Mouse (Mus musculus): ENCODE results near the gene Hmx2. TPM values are rescaled to one million over a fixed set of nuclear protein-coding genes. Genes with fewer than 3 reads are reported as not detected.

The Hmx2 gene
- polyA plus RNA-seq, 1 experiment from 2014 or later = not detected

GRCm38 (mm10) chr7:131559986-131560696, 11.6 kb downstream of the Hmx2 start, which contains the start of gene Bub3:
TSS of gene Bub3 (plus strand) at chr7:131560222.
- WGBS = under 1% methylated on average over 45 of the region's 51 CpGs
- Histone ChIP-seq H3K4me3 (peak within 1 kb of the TSS; percentile 63), H3K9me3 (no peaks in the 10 kb centered on the region), H3K27ac (peak within 1 kb of the TSS; percentile 89), H3K9ac (peak within 1 kb of the TSS; percentile 56), H3K4me1 (peaks cover 29% of the 10 kb centered on the region), H3K36me3 (peaks cover 30% of the 10 kb centered on the region), H3K27me3 (peaks cover 42% of the 10 kb centered on the region), H3K4me2 (peak within 1 kb of the TSS; percentile 53)
- peak; percentile 94 for ATAC-seq (ENCODE audit: insufficient number of reproducible peaks, low FRiP score, low TSS enrichment, low read depth)

DNA sequence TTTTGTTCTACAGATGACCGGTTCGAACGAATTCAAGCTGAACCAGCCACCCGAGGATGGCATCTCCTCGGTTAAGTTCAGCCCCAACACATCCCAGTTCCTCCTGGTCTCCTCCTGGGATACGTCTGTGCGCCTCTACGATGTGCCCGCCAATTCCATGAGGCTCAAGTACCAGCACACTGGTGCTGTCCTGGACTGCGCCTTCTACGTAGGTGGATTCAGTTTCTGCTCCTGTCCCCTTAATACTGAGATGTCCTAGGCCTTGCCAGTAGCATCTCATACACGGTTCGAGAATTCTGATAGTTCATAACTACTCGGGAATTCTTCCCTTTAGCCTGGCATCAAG, 12.1 kb downstream of the Hmx2 start:
- Histone ChIP-seq H3K4me1 (peaks cover 24% of the 10 kb centered on the region), H3K4me3 (peak overlapping the region; percentile 63), H3K9me3 (no peaks in the 10 kb centered on the region), H3K4me2 (peak overlapping the region; percentile 53), H3K27me3 (peaks cover 37% of the 10 kb centered on the region), H3K27ac (peak overlapping the region; percentile 89), H3K36me3 (peaks cover 32% of the 10 kb centered on the region), H3K9ac (peak overlapping the region; percentile 56)
- under 1% methylated on average over 14 of the region's 14 CpGs for WGBS
- 0 out of 2 replicates have a peak, but pooled peaks have one; percentile 12 for ATAC-seq (ENCODE audit: insufficient number of reproducible peaks, low FRiP score, low TSS enrichment, low read depth)

DNA sequence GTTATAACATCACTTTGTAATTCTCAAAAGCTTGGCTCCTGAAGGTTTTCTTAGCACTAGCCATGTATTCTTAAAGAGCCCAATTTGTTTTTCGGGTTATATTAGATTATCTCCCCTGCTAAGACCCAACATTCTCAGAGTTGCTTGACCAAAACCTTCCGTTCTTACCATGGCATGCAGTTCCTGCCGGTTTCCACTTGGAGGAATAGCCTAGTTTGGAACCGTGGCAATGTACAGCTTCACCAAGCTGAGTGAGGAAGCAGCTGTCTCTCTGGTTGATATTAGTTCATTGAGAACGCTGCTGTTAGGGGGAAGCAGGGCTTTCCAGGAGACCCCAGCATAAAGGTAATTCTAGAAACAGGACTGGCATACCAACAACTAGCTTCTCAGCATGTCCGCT, 26.7 kb downstream of the Hmx2 start:
- WGBS = 76% methylated on average over 6 of the region's 6 CpGs
- no peak for ATAC-seq (ENCODE audit: insufficient number of reproducible peaks, low FRiP score, low TSS enrichment, low read depth)
- H3K4me3 ChIP-seq = no peak overlapping the region
- no peak overlapping the region for H3K27ac ChIP-seq
- peaks cover 35% of the 10 kb centered on the region for H3K36me3 ChIP-seq
- no peaks in the 10 kb centered on the region for H3K4me1 ChIP-seq
- H3K4me2 ChIP-seq = no peak overlapping the region
- H3K9me3 ChIP-seq = no peaks in the 10 kb centered on the region
- no peak overlapping the region for H3K9ac ChIP-seq
- H3K27me3 ChIP-seq = no peaks in the 10 kb centered on the region

DNA sequence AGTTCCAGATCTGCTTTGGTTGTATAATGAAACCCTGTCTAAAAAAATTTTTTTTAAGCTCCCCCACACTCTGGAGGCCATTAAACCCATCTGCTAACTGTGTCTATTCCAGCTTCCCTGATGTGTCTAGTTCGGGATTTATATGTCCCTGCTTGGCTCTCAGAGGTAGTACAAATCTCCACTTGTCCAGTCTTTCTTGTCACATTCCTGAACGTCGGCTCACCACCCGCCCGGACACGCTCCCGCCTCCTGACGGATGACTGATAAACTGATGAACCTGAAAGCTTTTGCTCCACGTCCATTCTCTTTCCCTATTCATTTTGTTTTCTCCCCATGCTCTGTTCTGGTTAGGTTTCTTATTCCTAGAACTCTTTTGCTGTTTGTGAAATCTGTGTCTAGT, 33.6 kb downstream of the Hmx2 start:
- Histone ChIP-seq H3K36me3 (no peaks in the 10 kb centered on the region), H3K4me2 (no peak overlapping the region), H3K9me3 (no peaks in the 10 kb centered on the region), H3K9ac (no peak overlapping the region), H3K4me1 (no peaks in the 10 kb centered on the region), H3K27me3 (no peaks in the 10 kb centered on the region), H3K27ac (no peak overlapping the region), H3K4me3 (no peak overlapping the region)
- WGBS = 48% methylated on average over 9 of the region's 9 CpGs
- ATAC-seq (ENCODE audit: insufficient number of reproducible peaks, low FRiP score, low TSS enrichment, low read depth) = no peak

DNA sequence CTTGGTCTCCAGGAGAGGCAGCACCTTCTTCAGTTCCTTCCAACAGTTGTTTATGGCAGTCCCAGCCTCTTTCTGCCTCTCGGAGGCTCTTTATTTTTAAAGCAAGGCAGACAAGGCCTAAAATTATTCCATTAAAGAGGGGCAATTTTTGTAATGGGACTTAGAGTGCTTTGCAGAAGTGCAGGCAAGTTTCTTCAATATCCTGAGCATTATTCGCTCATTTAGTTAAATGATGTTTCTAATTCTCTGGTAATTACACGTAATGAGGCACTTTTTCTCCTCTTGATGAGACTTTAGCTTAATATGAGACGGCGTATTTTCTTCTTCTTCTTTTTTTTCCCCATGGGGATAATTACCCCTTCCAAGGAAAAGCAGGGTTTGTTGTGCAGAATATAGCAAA, 37.0 kb downstream of the Hmx2 start:
- Histone ChIP-seq H3K9me3 (no peaks in the 10 kb centered on the region), H3K9ac (no peak overlapping the region), H3K36me3 (no peaks in the 10 kb centered on the region), H3K27ac (no peak overlapping the region), H3K4me3 (no peak overlapping the region), H3K4me2 (no peak overlapping the region), H3K4me1 (no peaks in the 10 kb centered on the region), H3K27me3 (no peaks in the 10 kb centered on the region)
- WGBS = 62% methylated on average over 5 of the region's 5 CpGs
- no peak for ATAC-seq (ENCODE audit: insufficient number of reproducible peaks, low FRiP score, low TSS enrichment, low read depth)

DNA sequence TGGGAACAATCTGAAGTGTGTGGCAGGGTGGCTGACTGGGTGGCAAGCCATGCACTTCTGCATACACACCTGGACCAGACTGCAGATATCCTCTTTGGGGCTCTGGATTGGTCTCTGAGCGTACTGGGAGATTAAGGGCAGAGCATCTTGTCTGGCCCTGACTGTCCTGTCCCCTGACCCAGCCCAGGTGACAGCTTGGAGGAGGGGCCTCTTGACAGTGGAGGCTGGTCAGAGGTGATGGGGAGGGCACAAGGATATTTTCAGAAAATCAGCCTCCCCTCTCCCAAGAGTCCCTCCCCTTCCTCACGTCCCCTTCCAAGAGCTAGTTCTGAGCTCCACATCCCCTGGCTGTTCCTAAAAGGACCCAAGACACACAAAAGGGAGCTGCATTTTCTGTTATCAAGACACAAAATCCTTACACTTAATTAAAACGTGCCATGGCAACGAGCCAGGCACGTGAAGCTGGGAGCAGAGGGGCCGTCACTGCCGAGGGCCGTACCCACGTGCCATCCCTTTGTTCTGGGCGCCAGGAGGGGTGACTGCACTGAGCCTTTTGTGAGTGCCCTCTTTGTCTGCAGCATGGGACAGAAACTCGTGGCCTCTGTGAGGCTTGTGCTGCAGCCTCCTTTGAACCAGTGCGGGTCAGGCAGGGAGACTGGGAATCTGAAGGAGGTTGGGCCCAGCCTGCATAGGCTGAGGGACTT, 49.4 kb downstream of the Hmx2 start:
- Histone ChIP-seq H3K9me3 (no peaks in the 10 kb centered on the region), H3K4me3 (no peak overlapping the region), H3K9ac (no peak overlapping the region), H3K27ac (no peak overlapping the region), H3K4me1 (0 out of 2 replicates have a peak, but pooled peaks cover 4% of the 10 kb centered on the region), H3K36me3 (no peaks in the 10 kb centered on the region), H3K4me2 (no peak overlapping the region), H3K27me3 (0 out of 2 replicates have a peak, but pooled peaks cover 4% of the 10 kb centered on the region)
- 23% methylated on average over 12 of the region's 12 CpGs for WGBS
- no peak for ATAC-seq (ENCODE audit: insufficient number of reproducible peaks, low FRiP score, low TSS enrichment, low read depth)

- 0 out of 2 replicates have a peak, but pooled peaks cover 4% of the 10 kb centered on the region for H3K27me3 ChIP-seq
- no peaks in the 10 kb centered on the region for H3K9me3 ChIP-seq
- ATAC-seq (ENCODE audit: insufficient number of reproducible peaks, low FRiP score, low TSS enrichment, low read depth) = no peak
- H3K4me2 ChIP-seq = no peak overlapping the region
- WGBS = 7% methylated on average over 5 of the region's 5 CpGs
- H3K9ac ChIP-seq = no peak overlapping the region
- no peak overlapping the region for H3K27ac ChIP-seq
- H3K36me3 ChIP-seq = no peaks in the 10 kb centered on the region
- 0 out of 2 replicates have a peak, but pooled peaks cover 4% of the 10 kb centered on the region for H3K4me1 ChIP-seq
- no peak overlapping the region for H3K4me3 ChIP-seq
These were observed 49.9 kb downstream of the Hmx2 start for GRCm38 (mm10) chr7:131598483-131598824.

DNA sequence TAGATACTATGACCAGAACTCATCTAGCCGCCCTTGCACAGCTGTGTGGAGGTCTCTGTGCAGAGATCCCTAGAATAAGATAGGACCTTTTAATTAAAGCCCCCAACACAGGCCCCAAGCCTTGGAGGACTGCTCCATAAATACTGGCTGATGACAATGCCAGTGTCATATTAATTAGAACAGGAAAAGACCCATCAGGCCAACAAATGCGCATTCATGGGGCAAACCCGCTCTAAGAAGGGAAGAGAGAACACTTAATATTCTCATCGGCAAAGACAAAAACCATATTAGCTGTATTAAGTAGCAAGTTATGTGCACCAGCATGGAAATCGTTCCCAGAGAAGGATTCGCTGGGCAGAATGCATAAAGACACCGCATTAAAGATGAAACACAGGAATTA, 53.5 kb downstream of the Hmx2 start:
- Histone ChIP-seq H3K36me3 (no peaks in the 10 kb centered on the region), H3K27me3 (0 out of 2 replicates have a peak, but pooled peaks cover 4% of the 10 kb centered on the region), H3K9me3 (no peaks in the 10 kb centered on the region), H3K4me1 (0 out of 2 replicates have a peak, but pooled peaks cover 4% of the 10 kb centered on the region), H3K4me3 (no peak overlapping the region), H3K27ac (no peak overlapping the region), H3K9ac (no peak overlapping the region), H3K4me2 (no peak overlapping the region)
- WGBS = 80% methylated on average over 7 of the region's 7 CpGs
- no peak for ATAC-seq (ENCODE audit: insufficient number of reproducible peaks, low FRiP score, low TSS enrichment, low read depth)

- WGBS = 18% methylated on average over 5 of the region's 11 CpGs
- no peak overlapping the region for H3K4me3 ChIP-seq
- H3K27ac ChIP-seq = no peak overlapping the region
- 0 out of 2 replicates have a peak, but pooled peaks cover 1% of the 10 kb centered on the region for H3K4me1 ChIP-seq
- no peak overlapping the region for H3K9ac ChIP-seq
- 0 out of 2 replicates have a peak, but pooled peaks cover 1% of the 10 kb centered on the region for H3K27me3 ChIP-seq
- ATAC-seq (ENCODE audit: insufficient number of reproducible peaks, low FRiP score, low TSS enrichment, low read depth) = no peak
- H3K36me3 ChIP-seq = no peaks in the 10 kb centered on the region
- H3K4me2 ChIP-seq = no peak overlapping the region
- H3K9me3 ChIP-seq = no peaks in the 10 kb centered on the region
These were observed 54.6 kb downstream of the Hmx2 start for GRCm38 (mm10) chr7:131603186-131603585.

DNA sequence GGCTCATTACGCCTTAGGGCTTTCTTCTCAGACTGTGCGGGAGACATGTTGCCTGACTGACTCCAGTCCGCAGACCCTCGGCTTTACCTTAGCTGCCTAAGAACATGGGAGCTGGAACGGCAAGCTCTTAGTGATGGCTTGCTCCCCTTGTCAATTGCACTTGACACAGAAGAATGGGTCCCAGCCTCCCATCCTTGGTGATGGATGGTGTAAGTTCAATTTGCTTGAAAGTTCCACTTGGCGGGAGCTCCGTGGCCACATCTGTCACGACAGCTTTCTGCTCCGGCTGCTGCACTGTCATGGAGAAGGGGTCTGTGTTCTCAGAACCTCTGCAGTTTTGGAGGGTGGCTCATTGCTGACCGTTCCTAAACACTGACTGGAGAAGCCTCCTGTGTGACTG, 56.4 kb downstream of the Hmx2 start:
- Histone ChIP-seq H3K9ac (no peak overlapping the region), H3K27ac (no peak overlapping the region), H3K4me3 (no peak overlapping the region), H3K27me3 (no peaks in the 10 kb centered on the region), H3K4me1 (no peaks in the 10 kb centered on the region), H3K36me3 (no peaks in the 10 kb centered on the region), H3K4me2 (no peak overlapping the region), H3K9me3 (no peaks in the 10 kb centered on the region)
- ATAC-seq (ENCODE audit: insufficient number of reproducible peaks, low FRiP score, low TSS enrichment, low read depth) = no peak
- 89% methylated on average over 10 of the region's 10 CpGs for WGBS

GRCm38 (mm10) chr7:131605481-131605880, 56.9 kb downstream of the Hmx2 start:
- Histone ChIP-seq H3K27me3 (no peaks in the 10 kb centered on the region), H3K9me3 (no peaks in the 10 kb centered on the region), H3K9ac (no peak overlapping the region), H3K4me1 (no peaks in the 10 kb centered on the region), H3K4me3 (no peak overlapping the region), H3K36me3 (no peaks in the 10 kb centered on the region), H3K4me2 (no peak overlapping the region), H3K27ac (no peak overlapping the region)
- WGBS = 70% methylated on average over 4 of the region's 4 CpGs
- no peak for ATAC-seq (ENCODE audit: insufficient number of reproducible peaks, low FRiP score, low TSS enrichment, low read depth)

Measured in limb, embryonic 15.5 days (tissue).